Mouse (Mus musculus): ENCODE data around the gene Edar.

DNA sequence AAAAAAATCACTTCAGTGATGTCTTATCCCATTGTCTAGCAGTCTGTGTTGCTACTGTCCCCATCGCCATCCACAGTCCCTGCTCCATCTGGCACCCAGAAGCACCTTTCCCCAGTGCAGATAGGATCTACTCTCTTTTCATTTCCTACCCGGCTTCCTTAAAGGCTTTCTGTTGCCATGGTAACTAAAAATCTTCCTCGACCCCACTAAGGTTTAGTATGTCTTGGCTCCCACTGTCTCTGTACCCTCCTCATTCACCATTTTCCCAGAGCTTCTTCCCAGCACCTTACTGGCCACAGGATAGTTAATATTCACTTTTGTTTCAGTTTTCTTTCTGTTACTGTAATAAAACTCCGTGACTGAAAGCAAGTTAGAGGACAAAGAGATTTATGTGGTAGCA lies 24.7 kb upstream of the Edar start:
- TF ChIP-seq CTCF (IDR thresholded peaks at IDR 0.05), result no peak
- TF ChIP-seq EP300 (IDR thresholded peaks at IDR 0.05; ENCODE audit: insufficient read depth, low read depth, low read length), result no peak

All from heart, adult 2 months (tissue).